Mouse (Mus musculus) heart, embryonic 12.5 days (tissue): ENCODE data around the gene Sema6c. TPM values are rescaled to one million over a fixed set of nuclear protein-coding genes. Genes with fewer than 3 reads are reported as not detected.
"Not testable (repeated sequence)": the region's sequence is repeated elsewhere in the genome, so short reads cannot be mapped to it uniquely, and the experiment has no call there.

ENCODE experiments used
- ATAC-seq: fragments of 200-750 bp; cut with Nextera tagmentation; 2 replicates; pipeline ENCODE4 v1.8.0; 2017; ENCODE audit warnings: moderate TSS enrichment, moderate library complexity; ENCODE audit not compliant: insufficient number of reproducible peaks, low FRiP score
- H3K27ac ChIP-seq: fragments of 300-500 bp; sonication (generic); 2 replicates; pipeline ENCODE4 v1.5.1; 2016; ENCODE audit warnings: mild to moderate bottlenecking, moderate library complexity; ENCODE audit not compliant: poor library complexity, severe bottlenecking
- H3K27me3 ChIP-seq: fragments of 300-500 bp; sonication (generic); replicated peaks from 2 replicates; pipeline ENCODE4 v1.6.1; 2016; ENCODE audit warnings: mild to moderate bottlenecking, moderate library complexity
- H3K36me3 ChIP-seq: fragments of 300-500 bp; sonication (generic); 2 replicates; pipeline ENCODE4 v1.6.1; 2016; ENCODE audit warnings: mild to moderate bottlenecking, moderate library complexity
- H3K4me1 ChIP-seq: fragments of 300-500 bp; sonication (generic); replicated peaks from 2 replicates; pipeline ENCODE4 v1.6.1; 2016; ENCODE audit warnings: mild to moderate bottlenecking
- H3K4me2 ChIP-seq: fragments of 300-500 bp; sonication (generic); 2 replicates; pipeline ENCODE4 v1.6.1; 2016; ENCODE audit warnings: mild to moderate bottlenecking, moderate library complexity
- H3K4me3 ChIP-seq: fragments of 300-500 bp; sonication (generic); 2 replicates; pipeline ENCODE4 v1.5.1; 2016; ENCODE audit warnings: mild to moderate bottlenecking
- H3K9ac ChIP-seq: fragments of 300-500 bp; sonication (generic); 2 replicates; pipeline ENCODE4 v1.6.1; 2016; ENCODE audit warnings: mild to moderate bottlenecking, moderate library complexity
- H3K9me3 ChIP-seq: fragments of 300-500 bp; sonication (generic); replicated peaks from 2 replicates; pipeline ENCODE4 v1.6.1; 2016; ENCODE audit warnings: mild to moderate bottlenecking, moderate library complexity
- WGBS: fragments of 180-500 bp; shearing (Covaris S2); methylation state at CpG from one replicate; pipeline ENCODE4 v1.1.7; 2016; 5-methylcytosine and 5-hydroxymethylcytosine counted together
- polyA plus RNA-seq: library from polyadenylated mRNA; unstranded; fragments of >200 nt; fragmentation: Nextera tagmentation; extraction: Ambion mirVana; gene quantifications from 2 replicates; pipeline ENCODE4 v1.2.1, GENCODE M21; 2016

Sema6c gene
- polyA plus RNA-seq, 1 experiment from 2014 or later = 3.6 TPM

GRCm38 (mm10) chr3:95186100-95186499 is 25.8 kb downstream of the Sema6c start:
- H3K36me3 ChIP-seq = peaks cover 78% of the 10 kb centered on the region
- no peaks in the 10 kb centered on the region for H3K4me1 ChIP-seq
- no peaks in the 10 kb centered on the region for H3K9me3 ChIP-seq
- H3K4me2 ChIP-seq = no peak overlapping the region
- H3K9ac ChIP-seq = no peak overlapping the region
- no peak overlapping the region for H3K27ac ChIP-seq
- no peak for ATAC-seq
- H3K4me3 ChIP-seq = no peak overlapping the region
- WGBS = 84% methylated on average over 2 of the region's 2 CpGs
- H3K27me3 ChIP-seq = no peaks in the 10 kb centered on the region

- 87% methylated on average over 6 of the region's 6 CpGs for WGBS
- ATAC-seq = no peak
These were observed 26.6 kb downstream of the Sema6c start for GRCm38 (mm10) chr3:95186888-95187287.

DNA sequence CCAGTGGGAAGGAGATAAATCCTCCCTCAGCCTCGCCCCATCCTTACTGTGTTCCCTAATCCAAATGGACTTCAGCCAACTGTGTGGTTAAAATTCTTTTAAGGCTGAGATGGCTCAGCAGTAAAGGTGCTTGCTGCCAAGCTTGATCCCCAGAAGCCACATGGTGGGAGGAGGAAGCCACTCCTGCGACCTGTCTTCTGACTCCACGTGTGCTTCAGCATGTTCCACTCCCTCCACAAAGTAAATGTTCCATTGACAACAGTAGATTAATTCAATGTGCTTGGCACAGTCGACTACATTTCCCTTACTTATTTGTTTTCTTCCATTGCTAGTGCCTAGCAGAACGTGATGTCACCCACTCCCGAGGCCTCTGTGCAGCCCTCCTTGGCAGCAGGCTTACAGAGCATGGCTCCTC is 34.5 kb downstream of the Sema6c start:
- no peaks in the 10 kb centered on the region for H3K9me3 ChIP-seq
- no peak overlapping the region for H3K4me3 ChIP-seq
- no peak overlapping the region for H3K4me2 ChIP-seq
- H3K9ac ChIP-seq = no peak overlapping the region
- peaks cover 76% of the 10 kb centered on the region for H3K36me3 ChIP-seq
- no peaks in the 10 kb centered on the region for H3K4me1 ChIP-seq
- no peak overlapping the region for H3K27ac ChIP-seq
- WGBS = 85% methylated on average over 6 of the region's 6 CpGs
- no peak for ATAC-seq
- H3K27me3 ChIP-seq = no peaks in the 10 kb centered on the region

More at GRCm38 (mm10) chr3:95186888-95187287, 26.6 kb downstream of the Sema6c start:
- H3K9ac ChIP-seq = no peak overlapping the region
- H3K36me3 ChIP-seq = peaks cover 77% of the 10 kb centered on the region
- H3K27ac ChIP-seq = no peak overlapping the region
- no peaks in the 10 kb centered on the region for H3K4me1 ChIP-seq
- H3K4me2 ChIP-seq = no peak overlapping the region
- no peaks in the 10 kb centered on the region for H3K27me3 ChIP-seq
- no peaks in the 10 kb centered on the region for H3K9me3 ChIP-seq
- H3K4me3 ChIP-seq = no peak overlapping the region

DNA sequence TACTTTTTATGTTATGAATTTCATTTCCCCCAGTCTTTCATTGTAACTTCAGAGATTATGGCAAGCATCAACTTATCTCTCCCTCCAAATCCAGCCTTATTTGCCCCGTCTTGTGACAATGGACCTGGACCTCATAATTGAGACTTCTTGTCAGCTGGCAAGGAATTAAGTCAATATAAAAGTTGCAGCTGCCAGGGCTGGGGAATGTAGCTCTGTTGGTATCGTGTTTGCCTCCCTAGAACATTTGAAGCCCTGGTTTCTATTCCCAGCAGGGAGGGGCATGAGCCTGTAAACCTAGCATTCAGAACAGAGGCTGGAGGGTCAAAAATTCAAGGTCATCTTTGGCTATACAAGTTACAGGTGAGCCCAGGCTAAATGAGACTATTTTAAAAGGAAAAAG is 35.5 kb downstream of the Sema6c start:
- Histone ChIP-seq H3K27ac (no peak overlapping the region), H3K27me3 (no peaks in the 10 kb centered on the region), H3K9me3 (no peaks in the 10 kb centered on the region), H3K4me3 (no peak overlapping the region), H3K4me1 (no peaks in the 10 kb centered on the region), H3K9ac (no peak overlapping the region), H3K36me3 (peaks cover 78% of the 10 kb centered on the region), H3K4me2 (no peak overlapping the region)
- WGBS = 92% methylated on average over 2 of the region's 2 CpGs
- ATAC-seq = no peak

GRCm38 (mm10) chr3:95199101-95199500 is 38.8 kb downstream of the Sema6c start:
- ATAC-seq = no peak
- H3K27ac ChIP-seq = no peak overlapping the region
- H3K27me3 ChIP-seq = no peaks in the 10 kb centered on the region
- no peaks in the 10 kb centered on the region for H3K9me3 ChIP-seq
- no peak overlapping the region for H3K4me2 ChIP-seq
- H3K4me1 ChIP-seq = no peaks in the 10 kb centered on the region
- H3K4me3 ChIP-seq = no peak overlapping the region
- H3K36me3 ChIP-seq = peaks cover 89% of the 10 kb centered on the region
- no peak overlapping the region for H3K9ac ChIP-seq
- 82% methylated on average over 1 of the region's 1 CpGs for WGBS

DNA sequence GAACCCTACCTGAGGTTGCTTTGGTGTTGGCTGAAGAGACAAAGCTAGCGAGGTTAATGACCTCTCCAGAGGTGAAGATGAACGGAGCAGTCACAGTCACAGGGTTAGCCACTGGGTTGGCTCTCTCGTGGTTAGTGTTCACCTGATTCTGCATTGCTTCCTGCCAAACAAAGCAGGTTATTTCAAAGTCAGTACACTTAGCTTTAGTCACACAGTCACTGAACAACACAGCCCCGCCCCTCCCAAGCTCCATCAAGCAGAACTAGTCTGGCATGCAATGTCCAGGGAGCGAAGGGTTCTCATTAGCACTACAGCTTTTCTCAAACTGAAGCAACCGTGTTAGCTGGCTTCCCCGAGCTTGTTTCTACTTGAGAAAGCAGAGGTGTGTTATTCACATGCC is 39.9 kb downstream of the Sema6c start:
- peaks cover 90% of the 10 kb centered on the region for H3K36me3 ChIP-seq
- ATAC-seq = no peak
- WGBS = 92% methylated on average over 7 of the region's 7 CpGs

DNA sequence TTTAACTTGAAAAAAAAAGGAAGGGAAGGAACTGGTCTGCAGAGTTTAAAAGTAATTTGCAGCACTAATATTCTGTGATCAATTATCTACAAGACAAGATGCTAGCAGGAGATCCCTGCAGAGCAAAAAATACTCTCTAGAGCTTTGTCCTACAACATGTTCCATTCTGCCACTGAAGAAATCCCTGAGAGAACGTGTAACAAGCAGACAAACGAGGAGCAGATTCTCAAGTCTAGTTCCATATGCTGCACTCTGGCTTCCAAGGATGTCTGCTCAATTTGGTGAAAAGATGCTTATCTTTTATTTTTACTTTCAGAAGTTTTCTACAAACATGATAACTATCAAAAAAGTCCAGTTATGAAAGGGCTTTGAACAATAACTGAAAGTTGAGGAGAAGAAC is 40.3 kb downstream of the Sema6c start:
- Histone ChIP-seq H3K27ac (no peak overlapping the region), H3K27me3 (no peaks in the 10 kb centered on the region), H3K9me3 (no peaks in the 10 kb centered on the region), H3K4me1 (no peaks in the 10 kb centered on the region), H3K4me2 (no peak overlapping the region), H3K36me3 (peaks cover 90% of the 10 kb centered on the region), H3K9ac (no peak overlapping the region), H3K4me3 (no peak overlapping the region)
- 83% methylated on average over 2 of the region's 2 CpGs for WGBS
- ATAC-seq = no peak

More for the DNA sequence above, 39.9 kb downstream of the Sema6c start:
- H3K4me2 ChIP-seq = no peak overlapping the region
- no peak overlapping the region for H3K9ac ChIP-seq
- no peaks in the 10 kb centered on the region for H3K9me3 ChIP-seq
- no peak overlapping the region for H3K4me3 ChIP-seq
- no peak overlapping the region for H3K27ac ChIP-seq
- no peaks in the 10 kb centered on the region for H3K27me3 ChIP-seq
- H3K4me1 ChIP-seq = no peaks in the 10 kb centered on the region

- ATAC-seq = no peak
- Histone ChIP-seq H3K4me1 (no peaks in the 10 kb centered on the region), H3K27me3 (no peaks in the 10 kb centered on the region), H3K36me3 (peaks cover 88% of the 10 kb centered on the region), H3K9ac (no peak overlapping the region), H3K4me2 (no peak overlapping the region), H3K27ac (no peak overlapping the region), H3K4me3 (no peak overlapping the region), H3K9me3 (no peaks in the 10 kb centered on the region)
- WGBS = 83% methylated on average over 6 of the region's 6 CpGs
These were observed 43.6 kb downstream of the Sema6c start for GRCm38 (mm10) chr3:95203880-95204279.

GRCm38 (mm10) chr3:95208286-95208685 is 48.0 kb downstream of the Sema6c start:
- 88% methylated on average over 4 of the region's 4 CpGs for WGBS
- H3K4me3 ChIP-seq = no peak overlapping the region
- H3K9ac ChIP-seq = no peak overlapping the region
- H3K4me2 ChIP-seq = no peak overlapping the region
- no peaks in the 10 kb centered on the region for H3K4me1 ChIP-seq
- no peak overlapping the region for H3K27ac ChIP-seq
- no peaks in the 10 kb centered on the region for H3K27me3 ChIP-seq
- peaks cover 60% of the 10 kb centered on the region for H3K36me3 ChIP-seq
- no peaks in the 10 kb centered on the region for H3K9me3 ChIP-seq
- ATAC-seq = no peak

DNA sequence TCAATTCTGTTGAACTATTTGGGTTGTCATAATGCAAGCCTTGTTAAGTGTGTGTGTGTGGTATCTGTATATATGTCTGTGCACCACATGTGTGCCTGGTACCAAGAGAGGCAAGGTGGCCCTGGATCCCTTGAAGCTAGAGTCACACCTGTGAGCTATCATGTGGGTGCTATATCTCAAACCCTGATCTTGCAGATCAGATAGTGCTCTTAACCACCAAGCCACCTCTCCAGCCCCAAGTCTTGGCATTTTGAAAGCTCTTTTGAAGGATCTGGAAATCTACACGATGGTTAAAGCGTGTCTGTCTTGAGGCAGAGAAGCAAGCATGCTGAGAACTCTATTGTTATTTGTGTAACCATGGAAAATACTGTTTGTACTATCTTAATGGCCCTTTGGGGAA is 50.3 kb downstream of the Sema6c start:
- Histone ChIP-seq H3K27ac (no peak overlapping the region), H3K9me3 (no peaks in the 10 kb centered on the region), H3K4me2 (no peak overlapping the region), H3K36me3 (peaks cover 54% of the 10 kb centered on the region), H3K27me3 (no peaks in the 10 kb centered on the region), H3K9ac (no peak overlapping the region), H3K4me3 (no peak overlapping the region), H3K4me1 (no peaks in the 10 kb centered on the region)
- no peak for ATAC-seq
- WGBS = 76% methylated on average over 2 of the region's 2 CpGs

GRCm38 (mm10) chr3:95212889-95213608 is 52.8 kb downstream of the Sema6c start:
- H3K27me3 ChIP-seq, H3K9ac ChIP-seq, ATAC-seq, H3K4me1 ChIP-seq, H3K27ac ChIP-seq, H3K4me3 ChIP-seq, H3K4me2 ChIP-seq, H3K9me3 ChIP-seq: not testable (repeated sequence)
- H3K36me3 ChIP-seq = peaks cover 37% of the 10 kb centered on the region
- 87% methylated on average over 10 of the region's 10 CpGs for WGBS

GRCm38 (mm10) chr3:95213609-95213975 is 53.3 kb downstream of the Sema6c start:
- WGBS = 97% methylated on average over 1 of the region's 1 CpGs

More at GRCm38 (mm10) chr3:95213609-95213975, 53.3 kb downstream of the Sema6c start:
- Histone ChIP-seq H3K9ac (no peak overlapping the region), H3K27ac (no peak overlapping the region), H3K27me3 (no peaks in the 10 kb centered on the region), H3K4me2 (no peak overlapping the region), H3K9me3 (no peaks in the 10 kb centered on the region), H3K4me3 (no peak overlapping the region), H3K36me3 (peaks cover 32% of the 10 kb centered on the region), H3K4me1 (peaks cover 9% of the 10 kb centered on the region)
- ATAC-seq = no peak
